In genomic region chr6:54757511-54757911, GRCm38 (mm10) we compare ENCODE assay signal across 14 mouse cellular contexts. TPM values are rescaled to one million over a fixed set of nuclear protein-coding genes. Genes with fewer than 3 reads are reported as not detected.
DNase-seq lines count a peak whose midpoint lies in the region; ATAC-seq and TF ChIP-seq lines count a peak whose summit lies in the region.
"Had no signal": no experiment of that assay in that cellular context is flagged by ENCODE, and none has a peak within 500 bp of the region (broad histone marks: within the 10 kb centered on the region; RNA-seq: fewer than 3 reads in every experiment).

No protein-coding gene starts in this region.

- no peak for TF ChIP-seq POLR2A in brain, embryonic 14.5 days (IDR thresholded peaks at IDR 0.05; ENCODE audit: borderline replicate concordance, extremely low read depth, insufficient read depth, insufficient read length, poor library complexity, severe bottlenecking)

- H3K4me2 ChIP-seq in liver, embryonic 16.5 days (ENCODE audit: low read depth, low read length) = no peak overlapping the region
- no peak overlapping the region for H3K4me2 ChIP-seq in liver, embryonic 12.5 days
- H3K4me2 ChIP-seq: heart, embryonic 12.5 days; limb, embryonic 15.5 days; neural tube, embryonic 15.5 days had no signal

- H3K36me3 ChIP-seq in liver, embryonic 16.5 days (ENCODE audit: control insufficient read depth, insufficient read depth) = no peaks in the 10 kb centered on the region
- H3K36me3 ChIP-seq in liver, embryonic 12.5 days = no peaks in the 10 kb centered on the region
- H3K36me3 ChIP-seq: heart, embryonic 12.5 days; limb, embryonic 15.5 days; neural tube, embryonic 15.5 days had no signal

- 65% methylated on average over 5 of the region's 5 CpGs for WGBS in liver, embryonic 16.5 days (ENCODE audit: insufficient replicate concordance)
- WGBS in liver, embryonic 12.5 days (ENCODE audit: insufficient replicate concordance) = 65% methylated on average over 5 of the region's 5 CpGs

- H3K4me1 ChIP-seq in liver, embryonic 16.5 days (ENCODE audit: control insufficient read depth, low read depth, low read length) = peaks cover 2% of the 10 kb centered on the region
- H3K4me1 ChIP-seq in liver, embryonic 12.5 days = peaks cover 16% of the 10 kb centered on the region

- intact Hi-C loops in heart, postnatal 36 days (cut with DNase I) = no loop called here

- no peaks in the 10 kb centered on the region for H3K27me3 ChIP-seq in liver, embryonic 16.5 days (ENCODE audit: control insufficient read depth, insufficient read depth, low read depth, low read length)
- H3K27me3 ChIP-seq in liver, embryonic 12.5 days (replicated peaks) = peaks cover 4% of the 10 kb centered on the region; the same call in 1 of the 2 replicates
- H3K27me3 ChIP-seq: neural tube, embryonic 15.5 days had no signal

- H3K9ac ChIP-seq in liver, embryonic 16.5 days (ENCODE audit: low read depth, low read length) = no peak overlapping the region
- H3K9ac ChIP-seq in liver, embryonic 12.5 days = no peak overlapping the region
- H3K9ac ChIP-seq: heart, embryonic 12.5 days; limb, embryonic 15.5 days; neural tube, embryonic 15.5 days had no signal

- no peak overlapping the region for H3K27ac ChIP-seq in liver, embryonic 16.5 days (ENCODE audit: low read length)
- no peak overlapping the region for H3K27ac ChIP-seq in liver, embryonic 12.5 days
- H3K27ac ChIP-seq: limb, embryonic 15.5 days; macrophage; neural tube, embryonic 15.5 days had no signal

- no peak overlapping the region for H3K4me3 ChIP-seq in liver, embryonic 16.5 days (ENCODE audit: low read depth, low read length)
- no peak overlapping the region for H3K4me3 ChIP-seq in liver, embryonic 12.5 days
- H3K4me3 ChIP-seq: heart, embryonic 12.5 days; limb, embryonic 15.5 days; neural tube, embryonic 15.5 days had no signal

- no peaks in the 10 kb centered on the region for H3K9me3 ChIP-seq in liver, embryonic 16.5 days (replicated peaks; ENCODE audit: control insufficient read depth, low read length)
- no peaks in the 10 kb centered on the region for H3K9me3 ChIP-seq in liver, embryonic 12.5 days (replicated peaks)
- H3K9me3 ChIP-seq: heart, embryonic 12.5 days; limb, embryonic 15.5 days; neural tube, embryonic 15.5 days had no signal

- ATAC-seq in liver, embryonic 16.5 days (ENCODE audit: low read depth) = peak; percentile 55; the same call in 1 of the 2 replicates
- no peak for ATAC-seq in liver, embryonic 12.5 days
- ATAC-seq: intestine, postnatal 0 days had no signal

- no peak for TF ChIP-seq CTCF in brain, embryonic 14.5 days (IDR thresholded peaks at IDR 0.05; ENCODE audit: borderline replicate concordance, extremely low read depth, insufficient read depth, insufficient read length)

- peak; percentile 18 for DNase-seq in retina, postnatal 1 day
- no peak for DNase-seq in retina, embryonic 14.5 days (ENCODE audit: low spot score)
- DNase-seq in brain, embryonic 14.5 days (ENCODE audit: low read depth) = peak; percentile 26
- no peak for DNase-seq in heart, postnatal 36 days
- no peak for DNase-seq in kidney, adult 11 months
- DNase-seq: kidney, postnatal 14 days; spleen, adult 18-20 months had no signal

RNA-seq across cellular contexts. Expression of gene Znrf2, which starts 59.2 kb away (rescaled TPM):
- 1.8 and 2.1 TPM in 2 replicates for polyA plus RNA-seq in liver, embryonic 16.5 days (2015; fragmentation: Nextera tagmentation; extraction: Ambion mirVana)
- 2.9 and 3.2 TPM in 2 replicates for polyA plus RNA-seq in liver, embryonic 12.5 days (2016; fragmentation: Nextera tagmentation; extraction: Ambion mirVana)
- polyA plus RNA-seq in brain, embryonic 14.5 days (2012; rRNA removed) = 19.3 and 19.6 TPM in 2 replicates
- 10 to 100 TPM; 16.1 to 18.1 TPM for total RNA-seq in heart, postnatal 36 days (2021)

Comparison
In these comparisons a context has a peak if more than half of its experiments do, and no peak if none do; other contexts are left out.
1. DNase-seq: peak in retina, postnatal 1 day (single experiment) and brain, embryonic 14.5 days (single experiment); none in retina, embryonic 14.5 days (single experiment), heart, postnatal 36 days (0 of 2) and kidney, adult 11 months (single experiment).